30 mouse cellular contexts compared by ENCODE assay signal in the genomic region with DNA sequence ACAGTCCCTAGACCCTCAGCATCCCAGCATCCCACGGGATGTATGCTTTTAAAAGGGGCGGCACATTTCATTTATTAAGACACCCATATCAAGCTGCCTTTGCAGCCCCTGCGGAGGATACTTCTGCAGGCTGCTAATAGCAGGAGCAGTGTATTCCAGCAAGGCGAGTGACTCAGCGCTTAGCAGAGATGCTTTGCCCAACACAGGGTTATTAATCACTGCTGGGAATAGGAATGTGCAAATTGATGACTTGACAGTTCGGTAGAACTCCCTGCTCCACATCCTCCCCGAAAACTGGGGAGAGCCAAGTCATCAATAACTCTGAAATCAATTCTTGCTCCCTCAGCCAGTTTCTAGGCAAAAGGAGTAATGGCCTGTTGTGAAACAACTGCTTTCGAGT. TPM values are rescaled to one million over a fixed set of nuclear protein-coding genes. Genes with fewer than 3 reads are reported as not detected.
A peak's percentile ranks its signal among the peaks of the same experiment; 100 is the strongest.
DNase-seq lines count a peak whose midpoint lies in the region; ATAC-seq lines count a peak whose summit lies in the region.
"Had no signal": no experiment of that assay in that cellular context is flagged by ENCODE, and none has a peak within 500 bp of the region (broad histone marks: within the 10 kb centered on the region; RNA-seq: fewer than 3 reads in every experiment).

No protein-coding gene starts in this region.

- H3K36me3 ChIP-seq in heart, embryonic 11.5 days (ENCODE audit: control insufficient read depth, insufficient read depth, low read length): no peaks in the 10 kb centered on the region
- H3K36me3 ChIP-seq: embryonic facial prominence, embryonic 12.5 days; forebrain, embryonic 10.5 days; forebrain, embryonic 15.5 days; G1E; heart, embryonic 13.5 days; lung, embryonic 15.5 days; midbrain, embryonic 10.5 days; midbrain, embryonic 15.5 days; neural tube, embryonic 12.5 days had no signal

- H3K27ac ChIP-seq in heart, embryonic 11.5 days (ENCODE audit: low read depth, low read length): no peak overlapping the region
- H3K27ac ChIP-seq: embryonic facial prominence, embryonic 12.5 days; forebrain, embryonic 10.5 days; forebrain, embryonic 15.5 days; heart, embryonic 13.5 days; hindbrain, embryonic 14.5 days; lung, embryonic 15.5 days; midbrain, embryonic 10.5 days; midbrain, embryonic 15.5 days; neural tube, embryonic 12.5 days had no signal

- ATAC-seq in heart, embryonic 11.5 days (replicated peaks; ENCODE audit: insufficient number of reproducible peaks, low FRiP score, low TSS enrichment): no peak
- ATAC-seq: forebrain, embryonic 15.5 days; midbrain, embryonic 15.5 days; Patski had no signal

- 0 out of 2 replicates have a peak, but pooled peaks cover 2% of the 10 kb centered on the region for H3K27me3 ChIP-seq in heart, embryonic 11.5 days (ENCODE audit: control insufficient read depth, insufficient read depth, low read length)
- H3K27me3 ChIP-seq: CH12.LX; embryonic facial prominence, embryonic 12.5 days; forebrain, embryonic 15.5 days; lung, embryonic 15.5 days; midbrain, embryonic 15.5 days; neural tube, embryonic 12.5 days had no signal

- no peak overlapping the region for H3K4me3 ChIP-seq in heart, embryonic 11.5 days (ENCODE audit: low read depth, low read length)
- H3K4me3 ChIP-seq: embryonic facial prominence, embryonic 12.5 days; forebrain, embryonic 10.5 days; forebrain, embryonic 15.5 days; heart, embryonic 13.5 days; lung, embryonic 15.5 days; midbrain, embryonic 10.5 days; midbrain, embryonic 15.5 days; neural tube, embryonic 12.5 days had no signal

- peak; percentile 29 for DNase-seq in heart, adult 11 months
- peak; percentile 21 for DNase-seq in layer of hippocampus, adult 9-11 months
- no peak for DNase-seq in layer of hippocampus, postnatal 14 days (ENCODE audit: low spot score in 2 of 2)
- DNase-seq in NIH3T3 (ENCODE audit: low read depth): peak; percentile 76
- peak; percentile 48 for DNase-seq in fibroblast of lung, adult 2 months (ENCODE audit: low read depth)
- DNase-seq in right cerebral cortex, postnatal 36 days (ENCODE audit: low spot score in 2 of 2): no peak
- no peak for DNase-seq in right cerebral cortex, adult 18-20 months
- DNase-seq: cerebellum, adult 11 months; cerebellum, adult 9-11 months; embryo, embryonic 11 days; gastrocnemius, postnatal 25 days; heart, adult 18-20 months; heart, postnatal 10 days; kidney, adult 18-20 months; kidney, postnatal 36 days; liver; thymus, postnatal 14 days had no signal

- no peak overlapping the region for H3K4me2 ChIP-seq in heart, embryonic 11.5 days
- H3K4me2 ChIP-seq: embryonic facial prominence, embryonic 12.5 days; forebrain, embryonic 15.5 days; heart, embryonic 13.5 days; hindbrain, embryonic 14.5 days; lung, embryonic 15.5 days; midbrain, embryonic 15.5 days; neural tube, embryonic 12.5 days had no signal

- 50% methylated on average over 8 of the region's 8 CpGs for WGBS in heart, embryonic 11.5 days (ENCODE audit: insufficient replicate concordance)

- H3K9ac ChIP-seq in heart, embryonic 11.5 days (ENCODE audit: low read depth, low read length): no peak overlapping the region
- H3K9ac ChIP-seq: embryonic facial prominence, embryonic 12.5 days; forebrain, embryonic 15.5 days; heart, embryonic 13.5 days; hindbrain, embryonic 14.5 days; lung, embryonic 15.5 days; midbrain, embryonic 15.5 days; neural tube, embryonic 12.5 days had no signal

- no peaks in the 10 kb centered on the region for H3K4me1 ChIP-seq in heart, embryonic 11.5 days (ENCODE audit: control insufficient read depth, insufficient read depth, low read length)
- H3K4me1 ChIP-seq: embryonic facial prominence, embryonic 12.5 days; neural tube, embryonic 12.5 days had no signal

- no peaks in the 10 kb centered on the region for H3K9me3 ChIP-seq in heart, embryonic 11.5 days (replicated peaks; ENCODE audit: control insufficient read depth, low read length)
- H3K9me3 ChIP-seq: embryonic facial prominence, embryonic 12.5 days; forebrain, embryonic 10.5 days; forebrain, embryonic 15.5 days; G1E; heart, embryonic 13.5 days; lung, embryonic 15.5 days; midbrain, embryonic 10.5 days; midbrain, embryonic 15.5 days; neural tube, embryonic 12.5 days had no signal

RNA-seq across cellular contexts. Expression of a gene that starts 4.7 kb away (rescaled TPM):
- polyA plus RNA-seq in heart, embryonic 11.5 days (2014; fragmentation: Nextera tagmentation; extraction: Ambion mirVana): 57.2 and 61.3 TPM in 2 replicates
- total RNA-seq in layer of hippocampus, postnatal 14 days (2021): 10 to 100 TPM; 74.3 to 90.7 TPM

RNA-seq across cellular contexts. Expression of a gene that starts 51.1 kb away (rescaled TPM):
- polyA plus RNA-seq in heart, embryonic 11.5 days (2014; fragmentation: Nextera tagmentation; extraction: Ambion mirVana): 161 and 177 TPM in 2 replicates
- 100 to 1,000 TPM; 185 to 191 TPM for total RNA-seq in layer of hippocampus, postnatal 14 days (2021)

Comparison
In these comparisons a context has a peak if more than half of its experiments do, and no peak if none do; other contexts are left out.
1. DNase-seq: peak in heart, adult 11 months (single experiment), layer of hippocampus, adult 9-11 months (single experiment), NIH3T3 (single experiment) and fibroblast of lung, adult 2 months (single experiment); none in layer of hippocampus, postnatal 14 days (0 of 2), right cerebral cortex, postnatal 36 days (0 of 2) and right cerebral cortex, adult 18-20 months (single experiment).